Mouse (Mus musculus) MEL (cell line): ENCODE results near the gene Tmem179b.

Source experiments
- BHLHE40 ChIP-seq: IDR thresholded peaks from 2 replicates; pipeline ENCODE4 v1.6.1; 2012; ENCODE audit warnings: low read depth, mild to moderate bottlenecking, inconsistent platforms, low read length, improper control_type of control experiment, borderline replicate concordance
- CTCF ChIP-seq, 3 experiments: IDR thresholded peaks in 2 of 3; conservative IDR thresholded peaks in 1 of 3; 2 replicates each; pipeline ENCODE4 v1.5.1; 2011 to 2012; ENCODE audit warnings: low read length in 3 of 3, low read depth in 2 of 3, mild to moderate bottlenecking in 2 of 3, improper control_type of control experiment in 1 of 3, inconsistent platforms in 1 of 3, mixed read lengths in 1 of 3, moderate library complexity in 1 of 3; ENCODE audit not compliant: control insufficient read depth in 1 of 3, insufficient read depth in 1 of 3, poor library complexity in 1 of 3, severe bottlenecking in 1 of 3
- E2F4 ChIP-seq: IDR thresholded peaks from 2 replicates; pipeline ENCODE4 v1.6.1; 2011; ENCODE audit warnings: low read depth, low read length, improper control_type of control experiment, borderline replicate concordance
- MAFK ChIP-seq: IDR thresholded peaks from 2 replicates; pipeline ENCODE4 v1.6.1; 2011; ENCODE audit warnings: low read depth, mild to moderate bottlenecking, low read length, improper control_type of control experiment, borderline replicate concordance
- POLR2A ChIP-seq, 2 experiments: IDR thresholded peaks; 2 replicates each; pipeline ENCODE4 v1.6.1; 2011 to 2012; ENCODE audit warnings: low read length in 2 of 2, mild to moderate bottlenecking in 2 of 2, control low read depth in 1 of 2, improper control_type of control experiment in 1 of 2, low read depth in 1 of 2, moderate library complexity in 1 of 2; ENCODE audit not compliant: control insufficient read depth in 1 of 2, insufficient read depth in 1 of 2, poor library complexity in 1 of 2
- ZC3H11A ChIP-seq: IDR thresholded peaks from 2 replicates; pipeline ENCODE4 v1.6.1; 2012; ENCODE audit warnings: low read depth, mild to moderate bottlenecking, inconsistent platforms, low read length, improper control_type of control experiment

DNA sequence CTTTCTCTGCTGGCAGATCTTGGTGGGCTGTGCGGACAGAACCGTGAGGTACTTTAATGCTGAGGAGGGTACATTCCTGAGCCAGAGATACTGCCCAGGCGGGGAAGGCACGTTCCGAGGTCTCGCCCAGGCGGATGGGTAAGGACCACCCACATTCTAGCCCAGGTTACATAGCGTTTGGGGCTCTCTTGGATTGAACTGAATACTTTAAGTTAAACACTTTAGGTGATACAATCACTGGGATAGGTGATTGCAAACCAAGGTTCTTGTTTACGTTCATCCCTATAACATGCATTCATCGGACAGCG is 38.2 kb downstream of the Tmem179b start:
- TF ChIP-seq POLR2A (IDR thresholded peaks at IDR 0.05; ENCODE audit: control insufficient read depth in 1 of 2, insufficient read depth in 1 of 2, low read depth in 1 of 2, low read length in 2 of 2, poor library complexity in 1 of 2) (no peak), CTCF (IDR thresholded peaks at IDR 0.05 in 2 of 3, conservative IDR thresholded peaks at IDR 0.05 in 1 of 3; ENCODE audit: control insufficient read depth in 1 of 3, insufficient read depth in 1 of 3, low read depth in 2 of 3, low read length in 3 of 3, poor library complexity in 1 of 3, severe bottlenecking in 1 of 3) (no peak), E2F4 (no peak), ZC3H11A (no peak), BHLHE40 (no peak), MAFK (no peak)
